Mouse (Mus musculus) cerebellum, adult (tissue): ENCODE measurements around the gene Lzts3.

Experiments
- ATAC-seq: cut with Nextera tagmentation; 2 replicates; pipeline ENCODE4 v1.9.2; 2017; ENCODE audit warnings: mild to moderate bottlenecking, moderate library complexity, mixed read lengths; ENCODE audit not compliant: insufficient number of reproducible peaks, low FRiP score, low TSS enrichment

The Lzts3 gene

GRCm38 (mm10) chr2:130638101-130638611, 4.4 kb downstream of the Lzts3 start:
- no peak for ATAC-seq

- ATAC-seq = no peak
Measured at GRCm38 (mm10) chr2:130635847-130636246, 6.8 kb downstream of the Lzts3 start.

GRCm38 (mm10) chr2:130634739-130635411, 7.7 kb downstream of the Lzts3 start:
- ATAC-seq = peak; percentile 37; the same call in 1 of the 2 replicates

GRCm38 (mm10) chr2:130634006-130634738, 8.4 kb downstream of the Lzts3 start:
- peak; percentile 76 for ATAC-seq

- ATAC-seq = no peak
Measured at GRCm38 (mm10) chr2:130632887-130633675, 9.5 kb downstream of the Lzts3 start.

GRCm38 (mm10) chr2:130632416-130632815, 10.2 kb downstream of the Lzts3 start:
- ATAC-seq = no peak

GRCm38 (mm10) chr2:130629839-130630203, 12.8 kb downstream of the Lzts3 start, which contains the start of the genes Fastkd5 and Ubox5:
Gene Fastkd5, minus strand, starts transcription at chr2:130630027.
Gene Ubox5, minus strand, starts transcription at chr2:130630038.
- ATAC-seq = peak; percentile 68

GRCm38 (mm10) chr2:130629080-130629838, 13.3 kb downstream of the Lzts3 start:
- peak; percentile 29; the same call in 1 of the 2 replicates for ATAC-seq

- ATAC-seq = no peak
Measured at GRCm38 (mm10) chr2:130628424-130628823, 14.2 kb downstream of the Lzts3 start.

- no peak for ATAC-seq
Measured at GRCm38 (mm10) chr2:130618972-130619371, 23.6 kb downstream of the Lzts3 start.

- ATAC-seq = no peak
Measured at GRCm38 (mm10) chr2:130613091-130613490, 29.5 kb downstream of the Lzts3 start.

GRCm38 (mm10) chr2:130602195-130602594, 40.4 kb downstream of the Lzts3 start:
- no peak for ATAC-seq

GRCm38 (mm10) chr2:130598399-130598798, 44.2 kb downstream of the Lzts3 start:
- ATAC-seq = no peak

GRCm38 (mm10) chr2:130597601-130598010, 45.0 kb downstream of the Lzts3 start:
- ATAC-seq = no peak

- ATAC-seq = no peak
Measured at GRCm38 (mm10) chr2:130595596-130595995, 47.0 kb downstream of the Lzts3 start.

GRCm38 (mm10) chr2:130591016-130591415, 51.6 kb downstream of the Lzts3 start:
- ATAC-seq = no peak

GRCm38 (mm10) chr2:130589761-130590160, 52.8 kb downstream of the Lzts3 start:
- no peak for ATAC-seq

- no peak for ATAC-seq
Measured at GRCm38 (mm10) chr2:130589157-130589556, 53.4 kb downstream of the Lzts3 start.

GRCm38 (mm10) chr2:130588373-130588772, 54.2 kb downstream of the Lzts3 start:
- no peak for ATAC-seq

- no peak for ATAC-seq
Measured at GRCm38 (mm10) chr2:130586016-130586415, 56.6 kb downstream of the Lzts3 start.
